Mouse (Mus musculus) forebrain, embryonic 11.5 days (tissue): ENCODE data around the gene Naaa. TPM values are rescaled to one million over a fixed set of nuclear protein-coding genes. Genes with fewer than 3 reads are reported as not detected.

Experiments
- ATAC-seq: fragments of 200-750 bp; cut with Nextera tagmentation; replicated peaks from 2 replicates; pipeline ENCODE4 v1.8.0; 2017; ENCODE audit warnings: moderate TSS enrichment; ENCODE audit not compliant: low FRiP score
- DNase-seq: peaks from one replicate; pipeline ENCODE4 v3.0.0-alpha.2; 2017; ENCODE audit warnings: low spot score
- H3K27ac ChIP-seq: fragments of 300-500 bp; sonication (generic); 2 replicates; pipeline ENCODE4 v1.5.1; 2014; ENCODE audit warnings: low read depth, low read length
- H3K27me3 ChIP-seq: fragments of 300-500 bp; sonication (generic); 2 replicates; pipeline ENCODE4 v1.6.1; 2014; ENCODE audit warnings: mild to moderate bottlenecking, low read length, mixed read lengths; ENCODE audit not compliant: control insufficient read depth, insufficient read depth
- H3K36me3 ChIP-seq: fragments of 300-500 bp; sonication (generic); 2 replicates; pipeline ENCODE4 v1.6.1; 2014; ENCODE audit warnings: mild to moderate bottlenecking, low read length, moderate library complexity, mixed read lengths; ENCODE audit not compliant: control insufficient read depth, insufficient read depth
- H3K4me1 ChIP-seq: fragments of 300-500 bp; sonication (generic); replicated peaks from 2 replicates; pipeline ENCODE4 v1.6.1; 2014; ENCODE audit warnings: low read length, mixed read lengths; ENCODE audit not compliant: control insufficient read depth, insufficient read depth
- H3K4me2 ChIP-seq: fragments of 300-500 bp; sonication (generic); 2 replicates; pipeline ENCODE4 v1.6.1; 2014; ENCODE audit warnings: low read depth, mild to moderate bottlenecking, low read length, moderate library complexity, mixed read lengths; ENCODE audit not compliant: severe bottlenecking
- H3K4me3 ChIP-seq: fragments of 300-500 bp; sonication (generic); 2 replicates; pipeline ENCODE4 v1.5.1; 2014; ENCODE audit warnings: low read depth, low read length
- H3K9ac ChIP-seq: fragments of 300-500 bp; sonication (generic); 2 replicates; pipeline ENCODE4 v1.6.1; 2014; ENCODE audit warnings: low read length
- H3K9me3 ChIP-seq: fragments of 300-500 bp; sonication (generic); 2 replicates; pipeline ENCODE4 v1.6.1; 2016; ENCODE audit warnings: low read length, mixed read lengths; ENCODE audit not compliant: control insufficient read depth
- WGBS: fragments of 180-500 bp; shearing (Covaris S2); extraction: QIAGEN DNeasy Blood & Tissue Kit; methylation state at CpG from one replicate; pipeline ENCODE4 v1.1.7; 2014; 5-methylcytosine and 5-hydroxymethylcytosine counted together
- polyA plus RNA-seq: library from polyadenylated mRNA; unstranded; fragments of >200 nt; fragmentation: Nextera tagmentation; extraction: Ambion mirVana; gene quantifications from 2 replicates; pipeline ENCODE4 v1.2.1, GENCODE M21; 2014

Gene Naaa
- polyA plus RNA-seq, 1 experiment from 2014 or later: 4.0 TPM

- Histone ChIP-seq H3K4me3 (no peak within 1 kb of the TSS), H3K27me3 (no peaks in the 10 kb centered on the region), H3K36me3 (no peaks in the 10 kb centered on the region), H3K27ac (no peak within 1 kb of the TSS), H3K4me1 (no peaks in the 10 kb centered on the region), H3K9me3 (no peaks in the 10 kb centered on the region), H3K9ac (no peak within 1 kb of the TSS), H3K4me2 (no peak within 1 kb of the TSS)
- ATAC-seq (no peak), DNase-seq (no peak)
- WGBS: 90% methylated on average over 4 of the region's 4 CpGs
These were observed 62.7 kb downstream of the Naaa start, which contains the start of gene U90926 for GRCm38 (mm10) chr5:92215308-92215707. Gene U90926, minus strand, starts transcription at chr5:92215408.

- H3K4me2 ChIP-seq: no peak overlapping the region
- no peak overlapping the region for H3K9ac ChIP-seq
- H3K9me3 ChIP-seq: no peaks in the 10 kb centered on the region
- WGBS: 96% methylated on average over 4 of the region's 4 CpGs
- no peak overlapping the region for H3K27ac ChIP-seq
- DNase-seq (no peak), ATAC-seq (no peak)
- no peaks in the 10 kb centered on the region for H3K4me1 ChIP-seq
- no peaks in the 10 kb centered on the region for H3K27me3 ChIP-seq
- no peak overlapping the region for H3K4me3 ChIP-seq
- H3K36me3 ChIP-seq: no peaks in the 10 kb centered on the region
These were observed 65.7 kb downstream of the Naaa start for GRCm38 (mm10) chr5:92212231-92212630.

GRCm38 (mm10) chr5:92210205-92210604 lies 67.8 kb downstream of the Naaa start:
- DNase-seq: no peak

More at GRCm38 (mm10) chr5:92210205-92210604, 67.8 kb downstream of the Naaa start:
- no peaks in the 10 kb centered on the region for H3K4me1 ChIP-seq
- no peak overlapping the region for H3K9ac ChIP-seq
- ATAC-seq: no peak
- H3K4me2 ChIP-seq: no peak overlapping the region
- no peaks in the 10 kb centered on the region for H3K9me3 ChIP-seq
- H3K27me3 ChIP-seq: no peaks in the 10 kb centered on the region
- no peak overlapping the region for H3K27ac ChIP-seq
- 84% methylated on average over 8 of the region's 8 CpGs for whole genome bisulfite sequencing
- no peak overlapping the region for H3K4me3 ChIP-seq
- no peaks in the 10 kb centered on the region for H3K36me3 ChIP-seq

Other genes with a start within 250 kb of the Naaa start
- gene Cdkl2, start 234.3 kb downstream of the Naaa start, polyA plus RNA-seq: 0.56 and 0.68 TPM in 2 replicates
- 269 and 276 TPM in 2 replicates for gene G3bp2, start 194.5 kb downstream of the Naaa start, polyA plus RNA-seq
- 24.2 and 25.7 TPM in 2 replicates for gene Uso1, start 140.2 kb downstream of the Naaa start, polyA plus RNA-seq
- not detected in 2 replicates for gene U90926, start 62.8 kb downstream of the Naaa start, polyA plus RNA-seq
- not detected in 2 replicates for gene Ppef2, start 21.9 kb downstream of the Naaa start, polyA plus RNA-seq
- gene Sdad1, start 32.3 kb upstream of the Naaa start, polyA plus RNA-seq: 36.8 and 40.2 TPM in 2 replicates
- not detected in 2 replicates for gene Cxcl9, start 49.9 kb upstream of the Naaa start, polyA plus RNA-seq
- 0.75 and 1.0 TPM in 2 replicates for gene Art3, start 53.7 kb upstream of the Naaa start, polyA plus RNA-seq
- gene Cxcl10, start 70.7 kb upstream of the Naaa start, polyA plus RNA-seq: 0.23 TPM in 1 of 2 replicates, not detected in the other
- gene Nup54, start 157.0 kb upstream of the Naaa start, polyA plus RNA-seq: 65.9 and 70.5 TPM in 2 replicates
- 10.4 and 10.5 TPM in 2 replicates for gene Scarb2, start 228.7 kb upstream of the Naaa start, polyA plus RNA-seq